Mouse (Mus musculus): ENCODE measurements around the gene Gnaq. TPM values are rescaled to one million over a fixed set of nuclear protein-coding genes. Genes with fewer than 3 reads are reported as not detected.

Gnaq gene
- total and polyA plus RNA-seq, 3 experiments, result 8.1 to 12.9 (median 8.2) TPM

DNA sequence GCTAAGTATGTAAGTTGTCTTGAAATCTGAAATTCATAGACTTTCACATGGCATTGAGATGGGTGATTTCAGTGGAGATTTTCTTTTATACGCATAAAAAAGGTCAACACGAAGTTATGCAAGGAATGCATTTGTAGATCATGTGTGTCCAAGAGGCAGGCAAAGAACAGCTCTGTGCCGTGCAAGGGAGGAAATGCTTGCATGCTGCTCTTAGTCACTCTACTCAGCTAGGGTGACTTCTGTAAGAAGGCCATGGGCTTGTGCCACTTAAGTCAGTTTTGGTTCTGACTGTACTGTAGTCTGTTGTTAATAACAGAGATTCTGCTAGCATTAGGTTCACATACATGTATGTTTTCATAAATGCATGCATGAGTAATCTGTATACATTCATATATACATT, 38.1 kb downstream of the Gnaq start:
- peaks cover 0 to 13% of the 10 kb centered on the region in 2 experiments for H3K36me3 ChIP-seq (replicated peaks in 1 of 2; ENCODE audit: control insufficient read depth in 1 of 2, insufficient read depth in 1 of 2, low read length in 1 of 2)
- no peak overlapping the region for H3K9ac ChIP-seq (ENCODE audit: insufficient read depth, low read depth)
- H3K79me2 ChIP-seq (replicated peaks; ENCODE audit: control insufficient read depth, extremely low read depth, insufficient read depth, poor library complexity, severe bottlenecking), result no peaks in the 10 kb centered on the region
- peaks cover 0 to 37% of the 10 kb centered on the region in 2 experiments; a peak in 2 of 4 replicates for H3K4me1 ChIP-seq (ENCODE audit: control insufficient read depth in 1 of 2, insufficient read depth in 2 of 2)
- no peaks in the 10 kb centered on the region for H3K27me3 ChIP-seq (replicated peaks)
- in situ Hi-C loops (cut with MboI; ENCODE audit: low pct_ligation_motif_present, low pct_unique_long_range_greater_than_20kb, low sequenced_read_pairs), result no loop called here
- no peak overlapping the region for H3K4me2 ChIP-seq (ENCODE audit: insufficient read depth, low read depth, poor library complexity, severe bottlenecking)
- no peak for TF ChIP-seq GABPA (IDR thresholded peaks at IDR 0.05; ENCODE audit: insufficient replicate concordance, low read depth, low read length)
- no peak for TF ChIP-seq SIN3A (IDR thresholded peaks at IDR 0.05; ENCODE audit: low read length)
- no peak for TF ChIP-seq IRF4 (IDR thresholded peaks at IDR 0.05; ENCODE audit: low read depth, low read length)
- TF ChIP-seq KAT2A (IDR thresholded peaks at IDR 0.05; ENCODE audit: insufficient replicate concordance, low read length), result no peak
- TF ChIP-seq TBP (conservative IDR thresholded peaks at IDR 0.05; ENCODE audit: low read depth, low read length), result no peak
- TF ChIP-seq UBTF (IDR thresholded peaks at IDR 0.05; ENCODE audit: low read depth, low read length), result no peak
- TF ChIP-seq ZMIZ1 (IDR thresholded peaks at IDR 0.05; ENCODE audit: low read depth, low read length), result no peak
- no peak for TF ChIP-seq RCOR1 (conservative IDR thresholded peaks at IDR 0.05; ENCODE audit: low read depth, low read length)
- TF ChIP-seq RAD21 (IDR thresholded peaks at IDR 0.05; ENCODE audit: low read depth, low read length), result no peak
- TF ChIP-seq MYC (IDR thresholded peaks at IDR 0.05; ENCODE audit: low read depth, low read length), result no peak
- TF ChIP-seq EP300 (IDR thresholded peaks at IDR 0.05; ENCODE audit: low read length), result no peak
- TF ChIP-seq MAFK (IDR thresholded peaks at IDR 0.05; ENCODE audit: insufficient replicate concordance, low read length), result no peak
- TF ChIP-seq CHD2 (IDR thresholded peaks at IDR 0.05; ENCODE audit: low read length), result no peak
- no peak for TF ChIP-seq PAX5 (IDR thresholded peaks at IDR 0.05; ENCODE audit: low read length)
- no peaks in the 10 kb centered on the region for H3K9me3 ChIP-seq (replicated peaks; ENCODE audit: low read length)
- dilution Hi-C loops (cut with MboI; ENCODE audit: extremely low pct_ligation_motif_present, extremely low pct_unique_long_range_greater_than_20kb, low sequenced_read_pairs), result no loop called here
- H3K4me3 ChIP-seq (replicated peaks in 1 of 3; ENCODE audit: low read depth in 2 of 3, low read length in 2 of 3, poor library complexity in 1 of 3), result no peak overlapping the region
- H3K27ac ChIP-seq (ENCODE audit: insufficient read depth, low read depth), result no peak overlapping the region
- DNase-seq (ENCODE audit: extremely low read depth), result no peak

- Histone ChIP-seq H3K9me3 (replicated peaks; ENCODE audit: low read length) (no peaks in the 10 kb centered on the region), H3K4me3 (replicated peaks in 1 of 3; ENCODE audit: low read depth in 2 of 3, low read length in 2 of 3, poor library complexity in 1 of 3) (no peak overlapping the region), H3K9ac (ENCODE audit: insufficient read depth, low read depth) (no peak overlapping the region), H3K4me2 (ENCODE audit: insufficient read depth, low read depth, poor library complexity, severe bottlenecking) (no peak overlapping the region), H3K4me1 (ENCODE audit: control insufficient read depth in 1 of 2, insufficient read depth in 2 of 2) (peaks cover 0 to 21% of the 10 kb centered on the region in 2 experiments; a peak in 2 of 4 replicates), H3K27ac (ENCODE audit: insufficient read depth, low read depth) (no peak overlapping the region), H3K79me2 (replicated peaks; ENCODE audit: control insufficient read depth, extremely low read depth, insufficient read depth, poor library complexity, severe bottlenecking) (no peaks in the 10 kb centered on the region), H3K27me3 (replicated peaks) (no peaks in the 10 kb centered on the region), H3K36me3 (replicated peaks in 1 of 2; ENCODE audit: control insufficient read depth in 1 of 2, insufficient read depth in 1 of 2, low read length in 1 of 2) (peaks cover 0 to 24% of the 10 kb centered on the region in 2 experiments)
- no peak for TF ChIP-seq ZC3H11A (IDR thresholded peaks at IDR 0.05; ENCODE audit: low read depth, low read length)
- no peak for TF ChIP-seq CTCF (conservative IDR thresholded peaks at IDR 0.05 in 1 of 2, IDR thresholded peaks at IDR 0.05 in 1 of 2; ENCODE audit: low read depth in 2 of 2, low read length in 2 of 2)
- no peak for TF ChIP-seq JUND (conservative IDR thresholded peaks at IDR 0.05; ENCODE audit: low read depth, low read length)
- no peak for TF ChIP-seq KAT2A (IDR thresholded peaks at IDR 0.05; ENCODE audit: insufficient replicate concordance, low read length)
- no peak for TF ChIP-seq MAX (IDR thresholded peaks at IDR 0.05; ENCODE audit: low read length)
- TF ChIP-seq E2F4 (IDR thresholded peaks at IDR 0.05; ENCODE audit: insufficient replicate concordance, low read depth, low read length), result no peak
- TF ChIP-seq ELF1 (IDR thresholded peaks at IDR 0.05; ENCODE audit: low read depth, low read length), result no peak
- TF ChIP-seq POLR2AphosphoS2 (IDR thresholded peaks at IDR 0.05; ENCODE audit: low read depth, low read length), result no peak
- TF ChIP-seq ZMIZ1 (IDR thresholded peaks at IDR 0.05; ENCODE audit: low read depth, low read length), result no peak
- no peak for TF ChIP-seq IRF4 (IDR thresholded peaks at IDR 0.05; ENCODE audit: low read depth, low read length)
- TF ChIP-seq TCF12 (IDR thresholded peaks at IDR 0.05; ENCODE audit: low read depth, low read length), result no peak
- no peak for TF ChIP-seq CHD2 (IDR thresholded peaks at IDR 0.05; ENCODE audit: low read length)
- TF ChIP-seq BHLHE40 (IDR thresholded peaks at IDR 0.05; ENCODE audit: low read depth, low read length), result no peak
- no peak for TF ChIP-seq GABPA (IDR thresholded peaks at IDR 0.05; ENCODE audit: insufficient replicate concordance, low read depth, low read length)
- no peak for TF ChIP-seq TBP (conservative IDR thresholded peaks at IDR 0.05; ENCODE audit: low read depth, low read length)
- in situ Hi-C loops (cut with MboI; ENCODE audit: low pct_ligation_motif_present, low pct_unique_long_range_greater_than_20kb, low sequenced_read_pairs) (no loop called here), dilution Hi-C loops (cut with MboI; ENCODE audit: extremely low pct_ligation_motif_present, extremely low pct_unique_long_range_greater_than_20kb, low sequenced_read_pairs) (no loop called here)
- no peak for DNase-seq (ENCODE audit: extremely low read depth)
These were observed 41.1 kb downstream of the Gnaq start for GRCm38 (mm10) chr19:16173721-16174120.

Data from CH12.LX (cell line).